Mouse (Mus musculus) liver, embryonic 15.5 days (tissue): ENCODE data around the gene Camk2d. TPM values are rescaled to one million over a fixed set of nuclear protein-coding genes. Genes with fewer than 3 reads are reported as not detected.

ENCODE experiments used
- ATAC-seq: fragments of 200-750 bp; cut with Nextera tagmentation; 2 replicates; pipeline ENCODE4 v1.8.0; 2017; ENCODE audit warnings: moderate number of reproducible peaks, mild to moderate bottlenecking, moderate library complexity; ENCODE audit not compliant: insufficient read depth
- H3K27ac ChIP-seq: fragments of 300-500 bp; sonication (generic); replicated peaks from 2 replicates; pipeline ENCODE4 v1.5.1; 2015; ENCODE audit warnings: mild to moderate bottlenecking, inconsistent platforms
- H3K27me3 ChIP-seq: fragments of 300-500 bp; sonication (generic); 2 replicates; pipeline ENCODE4 v1.6.1; 2015; ENCODE audit warnings: mild to moderate bottlenecking, inconsistent platforms
- H3K36me3 ChIP-seq: fragments of 300-500 bp; sonication (generic); replicated peaks from 2 replicates; pipeline ENCODE4 v1.6.1; 2015; ENCODE audit warnings: moderate library complexity, mild to moderate bottlenecking, inconsistent platforms
- H3K4me1 ChIP-seq: fragments of 300-500 bp; sonication (generic); replicated peaks from 2 replicates; pipeline ENCODE4 v1.6.1; 2015; ENCODE audit warnings: inconsistent platforms
- H3K4me2 ChIP-seq: fragments of 300-500 bp; sonication (generic); 2 replicates; pipeline ENCODE4 v1.6.1; 2015; ENCODE audit warnings: moderate library complexity, mild to moderate bottlenecking, inconsistent platforms
- H3K4me3 ChIP-seq: fragments of 300-500 bp; sonication (generic); replicated peaks from 2 replicates; pipeline ENCODE4 v1.5.1; 2015; ENCODE audit warnings: mild to moderate bottlenecking, inconsistent platforms
- H3K9ac ChIP-seq: fragments of 300-500 bp; sonication (generic); 2 replicates; pipeline ENCODE4 v1.6.1; 2015; ENCODE audit warnings: moderate library complexity, mild to moderate bottlenecking, inconsistent platforms
- H3K9me3 ChIP-seq: fragments of 300-500 bp; sonication (generic); replicated peaks from 2 replicates; pipeline ENCODE4 v1.6.1; 2016; ENCODE audit warnings: inconsistent platforms
- WGBS: fragments of 180-500 bp; shearing (Covaris S2); methylation state at CpG from one replicate; pipeline ENCODE4 v1.1.7; 2015; ENCODE audit warnings: mixed read lengths; ENCODE audit not compliant: insufficient replicate concordance; 5-methylcytosine and 5-hydroxymethylcytosine counted together
- polyA plus RNA-seq: library from polyadenylated mRNA; unstranded; fragments of >200 nt; fragmentation: Nextera tagmentation; extraction: Ambion mirVana; gene quantifications from 2 replicates; pipeline ENCODE4 v1.2.1, GENCODE M21; 2015

Camk2d gene
- polyA plus RNA-seq, 1 experiment from 2014 or later = 3.8 TPM

GRCm38 (mm10) chr3:126612748-126613509 lies 16.8 kb downstream of the Camk2d start:
- Histone ChIP-seq H3K36me3 (no peaks in the 10 kb centered on the region), H3K4me2 (no peak overlapping the region), H3K4me3 (no peak overlapping the region), H3K9me3 (no peaks in the 10 kb centered on the region), H3K27me3 (peaks cover 5% of the 10 kb centered on the region), H3K27ac (no peak overlapping the region), H3K9ac (no peak overlapping the region), H3K4me1 (no peaks in the 10 kb centered on the region)
- ATAC-seq = no peak
- WGBS = 43% methylated on average over 4 of the region's 4 CpGs

GRCm38 (mm10) chr3:126613510-126614128 lies 17.5 kb downstream of the Camk2d start:
- H3K27ac ChIP-seq = no peak overlapping the region
- no peak for ATAC-seq
- H3K4me3 ChIP-seq = no peak overlapping the region
- no peak overlapping the region for H3K9ac ChIP-seq
- no peak overlapping the region for H3K4me2 ChIP-seq
- no peaks in the 10 kb centered on the region for H3K4me1 ChIP-seq
- 37% methylated on average over 11 of the region's 11 CpGs for WGBS
- H3K27me3 ChIP-seq = peaks cover 5% of the 10 kb centered on the region
- no peaks in the 10 kb centered on the region for H3K9me3 ChIP-seq
- H3K36me3 ChIP-seq = no peaks in the 10 kb centered on the region

DNA sequence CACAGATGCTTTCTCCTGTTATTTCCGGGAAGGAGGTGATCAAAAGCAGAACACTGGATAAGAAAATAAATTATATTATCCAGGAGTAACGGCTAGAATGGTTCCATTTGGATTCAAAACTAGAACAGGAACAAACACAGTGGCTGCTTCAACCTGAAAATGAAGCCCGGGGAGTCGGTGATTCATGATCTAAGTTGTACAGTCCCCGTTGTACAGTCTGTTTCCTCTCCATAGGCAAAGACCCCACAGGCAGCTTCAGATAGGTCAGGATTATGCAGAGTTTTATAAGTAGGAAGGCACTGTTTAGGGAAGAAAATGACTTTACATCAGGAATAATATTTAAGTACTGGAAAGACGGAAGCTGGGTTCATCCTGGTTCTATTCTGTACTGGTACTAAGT lies 19.2 kb downstream of the Camk2d start:
- no peak overlapping the region for H3K27ac ChIP-seq
- H3K36me3 ChIP-seq = no peaks in the 10 kb centered on the region
- no peak overlapping the region for H3K4me3 ChIP-seq
- H3K4me2 ChIP-seq = no peak overlapping the region
- no peak for ATAC-seq
- H3K9ac ChIP-seq = no peak overlapping the region
- H3K4me1 ChIP-seq = no peaks in the 10 kb centered on the region
- H3K9me3 ChIP-seq = no peaks in the 10 kb centered on the region
- 60% methylated on average over 6 of the region's 6 CpGs for WGBS
- H3K27me3 ChIP-seq = 0 out of 2 replicates have a peak, but pooled peaks cover under 1% of the 10 kb centered on the region

DNA sequence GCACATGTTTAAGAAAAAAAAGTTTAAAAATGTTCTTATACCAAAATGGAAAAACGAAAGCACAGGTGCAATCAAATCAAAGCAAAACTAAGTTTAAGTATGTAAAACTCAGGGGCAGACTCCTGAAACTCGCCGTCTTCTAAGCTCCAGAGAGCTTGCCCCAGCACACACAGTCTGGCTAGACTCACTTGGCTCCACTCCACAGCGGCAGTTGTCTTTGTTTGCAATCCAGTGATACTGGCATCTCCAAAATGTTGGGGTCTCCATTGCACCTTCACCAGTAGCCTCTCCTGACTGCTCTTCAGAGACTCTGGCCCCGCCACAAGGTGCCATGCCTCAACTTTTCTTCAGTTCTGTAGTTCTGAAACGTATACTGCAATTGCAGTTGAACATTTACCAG lies 24.1 kb downstream of the Camk2d start:
- no peak for ATAC-seq
- Histone ChIP-seq H3K4me3 (no peak overlapping the region), H3K4me1 (no peaks in the 10 kb centered on the region), H3K4me2 (no peak overlapping the region), H3K9ac (no peak overlapping the region), H3K9me3 (no peaks in the 10 kb centered on the region), H3K36me3 (no peaks in the 10 kb centered on the region), H3K27ac (no peak overlapping the region), H3K27me3 (no peaks in the 10 kb centered on the region)
- 62% methylated on average over 6 of the region's 6 CpGs for WGBS

- Histone ChIP-seq H3K4me1 (no peaks in the 10 kb centered on the region), H3K4me2 (no peak overlapping the region), H3K9me3 (no peaks in the 10 kb centered on the region), H3K27me3 (no peaks in the 10 kb centered on the region), H3K4me3 (no peak overlapping the region), H3K9ac (no peak overlapping the region), H3K36me3 (no peaks in the 10 kb centered on the region), H3K27ac (no peak overlapping the region)
- WGBS = 49% methylated on average over 2 of the region's 2 CpGs
- ATAC-seq = no peak
Observed at GRCm38 (mm10) chr3:126622509-126622908, 26.4 kb downstream of the Camk2d start.

DNA sequence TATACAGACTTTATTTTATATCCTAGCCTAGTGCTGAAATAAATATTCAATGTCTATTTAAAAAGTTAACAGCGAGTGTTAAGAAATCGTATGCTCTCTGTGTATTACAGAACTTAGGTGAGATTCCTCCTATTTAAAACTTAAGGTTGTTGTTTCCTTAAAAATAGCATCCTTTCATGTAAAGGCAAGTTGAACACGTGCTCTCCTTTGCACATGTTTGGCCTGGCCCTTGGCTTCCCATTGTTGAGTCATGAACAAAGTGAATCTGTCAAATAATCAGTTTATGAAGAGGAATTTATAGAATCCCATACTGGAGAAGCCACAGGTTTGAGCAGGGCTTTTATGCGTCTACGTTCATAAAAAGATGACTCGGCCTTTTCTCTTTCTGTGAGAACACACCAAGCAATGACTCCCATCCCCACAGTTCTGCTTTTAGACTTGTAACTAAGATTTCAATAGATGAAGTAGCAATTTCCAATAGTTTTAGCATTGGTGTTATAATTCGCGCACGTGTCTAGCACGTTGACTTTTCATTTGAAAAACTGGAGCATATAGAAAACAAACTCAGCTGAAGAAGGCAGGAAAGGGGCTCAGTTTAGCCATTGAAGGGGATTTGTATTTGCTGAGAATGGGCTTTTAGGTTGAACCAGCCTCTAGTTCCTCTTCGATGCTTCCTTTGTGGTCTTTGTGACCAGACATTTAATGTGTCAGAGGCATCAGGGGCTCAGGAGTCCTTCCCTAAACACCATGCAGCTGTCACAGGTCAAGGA lies 29.1 kb downstream of the Camk2d start:
- no peak for ATAC-seq
- no peaks in the 10 kb centered on the region for H3K4me1 ChIP-seq
- WGBS = 32% methylated on average over 11 of the region's 11 CpGs
- no peaks in the 10 kb centered on the region for H3K36me3 ChIP-seq
- no peaks in the 10 kb centered on the region for H3K9me3 ChIP-seq
- H3K27me3 ChIP-seq = no peaks in the 10 kb centered on the region
- H3K4me3 ChIP-seq = no peak overlapping the region
- H3K4me2 ChIP-seq = no peak overlapping the region
- no peak overlapping the region for H3K27ac ChIP-seq
- no peak overlapping the region for H3K9ac ChIP-seq

DNA sequence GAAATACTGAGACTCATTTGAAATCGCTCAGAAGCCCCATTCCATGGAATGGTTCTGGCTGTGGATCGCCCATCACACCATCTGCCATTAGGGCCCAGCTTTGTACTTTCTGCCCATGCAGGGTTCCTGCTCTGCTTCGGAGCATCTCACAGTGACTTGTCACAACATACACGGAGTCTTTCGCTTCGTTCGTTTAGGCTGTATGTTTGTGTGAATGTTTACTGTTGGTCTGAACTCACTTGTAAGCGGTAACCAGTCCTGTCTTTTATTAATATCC lies 29.6 kb downstream of the Camk2d start:
- no peak for ATAC-seq
- no peaks in the 10 kb centered on the region for H3K4me1 ChIP-seq
- no peaks in the 10 kb centered on the region for H3K27me3 ChIP-seq
- H3K36me3 ChIP-seq = no peaks in the 10 kb centered on the region
- no peak overlapping the region for H3K4me2 ChIP-seq
- 49% methylated on average over 8 of the region's 8 CpGs for WGBS
- no peaks in the 10 kb centered on the region for H3K9me3 ChIP-seq
- no peak overlapping the region for H3K4me3 ChIP-seq
- no peak overlapping the region for H3K27ac ChIP-seq
- H3K9ac ChIP-seq = no peak overlapping the region

GRCm38 (mm10) chr3:126627968-126628367 lies 31.9 kb downstream of the Camk2d start:
- 75% methylated on average over 4 of the region's 4 CpGs for WGBS
- Histone ChIP-seq H3K4me1 (no peaks in the 10 kb centered on the region), H3K9me3 (no peaks in the 10 kb centered on the region), H3K4me3 (no peak overlapping the region), H3K9ac (no peak overlapping the region), H3K27ac (no peak overlapping the region), H3K27me3 (no peaks in the 10 kb centered on the region), H3K36me3 (no peaks in the 10 kb centered on the region), H3K4me2 (no peak overlapping the region)
- ATAC-seq = no peak

DNA sequence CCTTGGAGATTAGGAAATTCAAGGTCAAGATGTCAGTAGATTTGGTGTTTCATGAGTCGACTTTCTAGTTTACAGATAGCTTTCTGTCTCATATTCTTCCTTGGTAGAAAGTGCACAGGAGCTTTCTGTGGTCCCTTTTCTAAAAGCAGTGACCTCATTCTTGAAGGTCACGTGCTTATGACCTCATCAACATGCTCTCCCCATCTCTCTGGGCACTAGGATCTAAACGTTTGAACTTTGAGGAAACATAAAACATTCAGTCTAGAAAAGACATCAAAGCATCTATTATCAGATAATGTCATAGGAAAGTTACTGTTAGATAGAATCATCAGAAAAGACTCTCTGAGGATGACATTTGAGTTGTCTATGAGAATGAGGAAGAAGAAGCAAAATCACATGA lies 32.3 kb downstream of the Camk2d start:
- H3K4me3 ChIP-seq = no peak overlapping the region
- no peaks in the 10 kb centered on the region for H3K27me3 ChIP-seq
- no peaks in the 10 kb centered on the region for H3K36me3 ChIP-seq
- H3K4me2 ChIP-seq = no peak overlapping the region
- H3K9me3 ChIP-seq = no peaks in the 10 kb centered on the region
- no peak overlapping the region for H3K9ac ChIP-seq
- H3K4me1 ChIP-seq = no peaks in the 10 kb centered on the region
- ATAC-seq = no peak
- 41% methylated on average over 3 of the region's 3 CpGs for WGBS
- no peak overlapping the region for H3K27ac ChIP-seq

DNA sequence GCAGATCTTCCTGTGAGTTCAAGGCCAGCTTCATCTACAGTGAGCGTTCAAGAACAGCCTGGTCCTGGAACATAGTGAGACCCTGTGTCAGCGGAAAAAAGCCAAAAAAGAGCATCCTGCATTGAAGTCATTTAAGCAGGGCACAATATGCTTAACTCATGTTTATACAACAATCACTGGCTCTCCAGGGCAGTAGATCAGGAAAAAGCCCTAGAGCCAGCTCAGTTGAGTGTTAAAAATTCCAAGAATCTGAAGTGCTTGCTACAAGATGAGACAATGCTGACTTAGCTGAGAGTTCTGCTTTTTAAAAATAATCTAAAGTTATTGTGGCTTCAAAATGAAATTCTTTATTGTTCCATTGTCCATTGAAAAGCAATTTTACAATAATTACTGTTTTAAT lies 32.9 kb downstream of the Camk2d start:
- no peak for ATAC-seq
- no peaks in the 10 kb centered on the region for H3K4me1 ChIP-seq
- no peaks in the 10 kb centered on the region for H3K9me3 ChIP-seq
- 83% methylated on average over 2 of the region's 2 CpGs for WGBS
- no peak overlapping the region for H3K9ac ChIP-seq
- H3K27me3 ChIP-seq = no peaks in the 10 kb centered on the region
- no peak overlapping the region for H3K4me3 ChIP-seq
- no peak overlapping the region for H3K27ac ChIP-seq
- no peak overlapping the region for H3K4me2 ChIP-seq
- no peaks in the 10 kb centered on the region for H3K36me3 ChIP-seq

- Histone ChIP-seq H3K4me3 (no peak overlapping the region), H3K36me3 (no peaks in the 10 kb centered on the region), H3K9me3 (no peaks in the 10 kb centered on the region), H3K27me3 (no peaks in the 10 kb centered on the region), H3K4me1 (no peaks in the 10 kb centered on the region), H3K9ac (no peak overlapping the region), H3K27ac (no peak overlapping the region), H3K4me2 (no peak overlapping the region)
- 42% methylated on average over 19 of the region's 19 CpGs for WGBS
- ATAC-seq = no peak
Observed at GRCm38 (mm10) chr3:126630111-126630869, 34.2 kb downstream of the Camk2d start.
